Mouse (Mus musculus) embryonic facial prominence, embryonic 11.5 days (tissue): Measurements from ENCODE around the gene Adamts12. TPM values are rescaled to one million over a fixed set of nuclear protein-coding genes. Genes with fewer than 3 reads are reported as not detected.

ENCODE experiments used
- ATAC-seq: fragments of 200-750 bp; cut with Nextera tagmentation; replicated peaks from 2 replicates; pipeline ENCODE4 v1.8.0; 2017; ENCODE audit warnings: low read depth; ENCODE audit not compliant: insufficient number of reproducible peaks, low FRiP score, low TSS enrichment
- DNase-seq: peaks from one replicate; pipeline ENCODE4 v3.0.0-alpha.2; 2015; ENCODE audit warnings: low spot score
- H3K27ac ChIP-seq: fragments of 300-500 bp; sonication (generic); replicated peaks from 2 replicates; pipeline ENCODE4 v1.5.1; 2014; ENCODE audit warnings: mild to moderate bottlenecking, low read depth, low read length, control low read depth
- H3K27me3 ChIP-seq: fragments of 300-500 bp; sonication (generic); 2 replicates; pipeline ENCODE4 v1.6.1; 2014; ENCODE audit warnings: mild to moderate bottlenecking, low read length, moderate library complexity, mixed read lengths; ENCODE audit not compliant: control insufficient read depth, insufficient read depth
- H3K36me3 ChIP-seq: fragments of 300-500 bp; sonication (generic); replicated peaks from 2 replicates; pipeline ENCODE4 v1.6.1; 2014; ENCODE audit warnings: low read depth, mild to moderate bottlenecking, low read length, moderate library complexity, mixed read lengths; ENCODE audit not compliant: control insufficient read depth, insufficient read depth
- H3K4me1 ChIP-seq: fragments of 300-500 bp; sonication (generic); 2 replicates; pipeline ENCODE4 v1.6.1; 2014; ENCODE audit warnings: low read length, mixed read lengths; ENCODE audit not compliant: control insufficient read depth, insufficient read depth
- H3K4me2 ChIP-seq: fragments of 300-500 bp; sonication (generic); 2 replicates; pipeline ENCODE4 v1.6.1; 2014; ENCODE audit warnings: low read depth, mild to moderate bottlenecking, control low read depth, low read length, moderate library complexity
- H3K4me3 ChIP-seq: fragments of 300-500 bp; sonication (generic); 2 replicates; pipeline ENCODE4 v1.5.1; 2014; ENCODE audit warnings: low read depth, low read length, control low read depth
- H3K9ac ChIP-seq: fragments of 300-500 bp; sonication (generic); replicated peaks from 2 replicates; pipeline ENCODE4 v1.6.1; 2014; ENCODE audit warnings: mild to moderate bottlenecking, control low read depth, low read length
- H3K9me3 ChIP-seq: fragments of 300-500 bp; sonication (generic); replicated peaks from 2 replicates; pipeline ENCODE4 v1.6.1; 2016; ENCODE audit warnings: mild to moderate bottlenecking, low read length, inconsistent platforms, mixed read lengths; ENCODE audit not compliant: control insufficient read depth
- WGBS: fragments of 180-500 bp; shearing (Covaris S2); extraction: QIAGEN DNeasy Blood & Tissue Kit; methylation state at CpG from one replicate; pipeline ENCODE4 v1.1.7; 2014; 5-methylcytosine and 5-hydroxymethylcytosine counted together
- polyA plus RNA-seq: library from polyadenylated mRNA; unstranded; fragments of >200 nt; fragmentation: Nextera tagmentation; extraction: Ambion mirVana; gene quantifications from 2 replicates; pipeline ENCODE4 v1.2.1, GENCODE M21; 2014

Gene Adamts12
- polyA plus RNA-seq, 1 experiment from 2014 or later: 1.7 TPM

DNA sequence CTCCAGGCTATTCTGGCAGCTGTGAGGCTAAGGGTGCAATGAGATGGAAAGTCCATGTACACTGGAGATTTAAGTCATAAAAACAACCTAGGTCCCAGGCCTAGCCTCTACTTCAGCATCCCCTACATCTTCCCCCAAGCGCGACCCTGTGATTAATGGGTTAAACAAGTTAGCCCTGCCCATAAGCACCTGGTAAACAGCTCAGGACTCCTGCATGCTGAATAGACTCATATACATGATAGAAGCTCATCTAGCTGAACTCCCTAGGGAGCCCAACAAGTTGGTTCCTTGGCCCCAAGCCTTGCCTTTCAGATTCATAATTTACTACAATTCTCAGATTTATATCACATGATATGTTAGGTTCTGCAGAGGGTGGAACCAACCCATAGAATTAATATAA, 292.9 kb downstream of the Adamts12 start:
- ATAC-seq: no peak
- H3K4me3 ChIP-seq: no peak overlapping the region
- WGBS: 92% methylated on average over 2 of the region's 2 CpGs

GRCm38 (mm10) chr15:11360888-11361287, 296.3 kb downstream of the Adamts12 start:
- ATAC-seq: no peak
- no peaks in the 10 kb centered on the region for H3K4me1 ChIP-seq
- no peak overlapping the region for H3K4me2 ChIP-seq
- no peak overlapping the region for H3K27ac ChIP-seq
- H3K9me3 ChIP-seq: no peaks in the 10 kb centered on the region
- no peak for DNase-seq
- no peaks in the 10 kb centered on the region for H3K36me3 ChIP-seq
- no peaks in the 10 kb centered on the region for H3K27me3 ChIP-seq
- WGBS: 79% methylated on average over 1 of the region's 1 CpGs
- H3K9ac ChIP-seq: no peak overlapping the region
- no peak overlapping the region for H3K4me3 ChIP-seq

More for the DNA sequence above, 292.9 kb downstream of the Adamts12 start:
- DNase-seq: no peak
- H3K9ac ChIP-seq: no peak overlapping the region
- H3K27me3 ChIP-seq: no peaks in the 10 kb centered on the region
- no peaks in the 10 kb centered on the region for H3K9me3 ChIP-seq
- H3K4me2 ChIP-seq: no peak overlapping the region
- H3K27ac ChIP-seq: no peak overlapping the region
- H3K36me3 ChIP-seq: no peaks in the 10 kb centered on the region
- no peaks in the 10 kb centered on the region for H3K4me1 ChIP-seq

GRCm38 (mm10) chr15:11361824-11362223, 297.2 kb downstream of the Adamts12 start:
- no peak overlapping the region for H3K4me2 ChIP-seq
- WGBS: 81% methylated on average over 5 of the region's 5 CpGs
- H3K27me3 ChIP-seq: no peaks in the 10 kb centered on the region
- H3K4me3 ChIP-seq: no peak overlapping the region
- no peak overlapping the region for H3K27ac ChIP-seq
- no peak overlapping the region for H3K9ac ChIP-seq
- no peak for ATAC-seq
- no peak for DNase-seq
- H3K4me1 ChIP-seq: no peaks in the 10 kb centered on the region
- H3K36me3 ChIP-seq: no peaks in the 10 kb centered on the region
- H3K9me3 ChIP-seq: no peaks in the 10 kb centered on the region

DNA sequence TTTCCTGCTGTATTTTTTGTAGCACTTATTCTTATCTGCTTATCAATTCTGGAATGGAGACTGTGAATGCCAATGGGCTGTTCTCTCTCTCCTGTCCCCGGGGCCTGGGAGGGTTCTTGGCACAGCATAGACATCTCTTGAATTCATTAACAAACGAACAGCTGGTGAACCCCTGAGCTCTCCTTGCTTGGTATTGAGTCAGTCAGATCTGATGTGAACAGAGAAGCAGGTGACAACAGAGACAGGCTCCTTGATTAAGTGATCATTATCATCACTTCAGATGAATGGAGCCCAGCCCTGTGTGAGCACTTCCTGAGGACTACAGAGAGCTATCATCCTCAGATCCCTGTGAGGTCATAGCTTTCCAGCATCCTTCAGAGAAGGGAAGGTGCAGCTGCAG, 299.5 kb downstream of the Adamts12 start:
- 61% methylated on average over 2 of the region's 2 CpGs for WGBS
- no peaks in the 10 kb centered on the region for H3K4me1 ChIP-seq
- no peak for DNase-seq
- H3K4me3 ChIP-seq: no peak overlapping the region
- no peaks in the 10 kb centered on the region for H3K9me3 ChIP-seq
- H3K9ac ChIP-seq: no peak overlapping the region
- no peaks in the 10 kb centered on the region for H3K27me3 ChIP-seq
- no peaks in the 10 kb centered on the region for H3K36me3 ChIP-seq
- no peak for ATAC-seq
- no peak overlapping the region for H3K4me2 ChIP-seq
- H3K27ac ChIP-seq: no peak overlapping the region

DNA sequence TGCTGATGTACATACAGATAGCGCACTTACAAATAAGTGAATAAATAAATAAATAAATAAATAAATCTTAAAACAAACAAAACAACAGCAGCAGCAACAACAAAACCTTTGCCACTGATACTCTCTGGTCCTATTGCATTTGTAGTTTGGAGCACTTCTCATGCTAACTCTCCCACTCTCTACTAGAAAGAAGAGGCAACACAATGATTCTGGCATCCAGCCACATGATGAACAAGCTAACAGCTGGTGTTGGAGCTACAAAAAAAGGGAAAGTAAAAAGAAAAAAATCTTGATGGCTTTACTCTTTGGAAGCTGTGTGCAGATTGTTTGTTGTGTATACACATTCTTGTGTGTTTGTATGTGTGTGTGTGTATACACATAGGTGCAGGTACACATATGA, 300.2 kb downstream of the Adamts12 start:
- Histone ChIP-seq H3K27ac (no peak overlapping the region), H3K36me3 (no peaks in the 10 kb centered on the region), H3K9ac (no peak overlapping the region), H3K9me3 (no peaks in the 10 kb centered on the region), H3K4me3 (no peak overlapping the region), H3K4me1 (no peaks in the 10 kb centered on the region), H3K27me3 (no peaks in the 10 kb centered on the region), H3K4me2 (no peak overlapping the region)
- ATAC-seq (no peak), DNase-seq (no peak)
- WGBS: 92% methylated on average over 1 of the region's 1 CpGs

DNA sequence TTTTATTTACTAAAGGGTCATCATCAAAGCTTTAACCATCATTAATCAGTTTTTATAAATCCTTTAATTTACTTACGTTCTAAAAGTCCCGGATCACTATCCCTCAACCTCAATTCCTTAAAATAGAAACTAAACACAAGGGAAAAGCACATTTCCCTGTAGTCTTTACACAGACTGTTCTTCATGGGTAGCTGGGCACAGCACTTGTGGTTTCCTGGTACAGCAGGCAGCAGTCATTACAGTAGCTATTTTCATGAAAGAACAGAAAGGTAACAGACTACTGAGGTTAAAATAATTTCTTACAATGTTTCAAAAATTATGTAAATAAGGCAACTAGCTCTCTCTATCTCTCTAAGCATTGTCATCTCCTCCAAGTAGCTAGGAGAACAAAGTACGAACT, 305.0 kb downstream of the Adamts12 start:
- Histone ChIP-seq H3K4me2 (no peak overlapping the region), H3K9ac (no peak overlapping the region), H3K4me1 (no peaks in the 10 kb centered on the region), H3K27me3 (no peaks in the 10 kb centered on the region), H3K27ac (no peak overlapping the region), H3K36me3 (no peaks in the 10 kb centered on the region), H3K4me3 (no peak overlapping the region), H3K9me3 (no peaks in the 10 kb centered on the region)
- no peak for DNase-seq
- 84% methylated on average over 3 of the region's 3 CpGs for WGBS
- no peak for ATAC-seq

GRCm38 (mm10) chr15:11370477-11371085, 306.0 kb downstream of the Adamts12 start:
- Histone ChIP-seq H3K4me3 (no peak overlapping the region), H3K36me3 (no peaks in the 10 kb centered on the region), H3K27me3 (no peaks in the 10 kb centered on the region), H3K4me1 (no peaks in the 10 kb centered on the region), H3K27ac (no peak overlapping the region), H3K4me2 (no peak overlapping the region), H3K9me3 (no peaks in the 10 kb centered on the region), H3K9ac (no peak overlapping the region)
- ATAC-seq: no peak
- WGBS: 87% methylated on average over 7 of the region's 7 CpGs
- no peak for DNase-seq

- Histone ChIP-seq H3K9ac (no peak overlapping the region), H3K9me3 (no peaks in the 10 kb centered on the region), H3K36me3 (peaks cover 3% of the 10 kb centered on the region), H3K27me3 (no peaks in the 10 kb centered on the region), H3K4me2 (no peak overlapping the region), H3K4me1 (no peaks in the 10 kb centered on the region), H3K27ac (no peak overlapping the region), H3K4me3 (no peak overlapping the region)
- 81% methylated on average over 8 of the region's 8 CpGs for WGBS
- ATAC-seq: no peak
- no peak for DNase-seq
Measured at GRCm38 (mm10) chr15:11379431-11380086, 315.0 kb downstream of the Adamts12 start.
